Mouse (Mus musculus) R1 (cell line): Measurements from ENCODE around the gene Zfp60.
"Not testable (repeated sequence)": the region's sequence is repeated elsewhere in the genome, so short reads cannot be mapped to it uniquely, and the experiment has no call there.

ENCODE experiments used
- DNase-seq: peaks from one replicate; pipeline ENCODE4 v3.0.0-alpha.2; 2018; ENCODE audit warnings: low read depth, low spot score

Gene Zfp60

GRCm38 (mm10) chr7:27789306-27789705, 58.1 kb downstream of the Zfp60 start:
- no peak for DNase-seq

GRCm38 (mm10) chr7:27793865-27794264, 62.7 kb downstream of the Zfp60 start:
- DNase-seq, result not testable (repeated sequence)

GRCm38 (mm10) chr7:27794566-27794965, 63.4 kb downstream of the Zfp60 start:
- no peak for DNase-seq

GRCm38 (mm10) chr7:27797906-27798811, 67.0 kb downstream of the Zfp60 start:
- DNase-seq, result no peak

- DNase-seq, result peak; percentile 45
These were observed 69.9 kb downstream of the Zfp60 start for GRCm38 (mm10) chr7:27801137-27801536.

GRCm38 (mm10) chr7:27802986-27803385, 71.8 kb downstream of the Zfp60 start:
- peak; percentile 66 for DNase-seq
